Mouse (Mus musculus): ENCODE measurements at regions not wholly inside any gene's neighbourhood (a gene's known extent, or its start where the extent isn't known, plus 50 kb on each side); places are given as distances from the start of the nearest gene placed in this dataset.

DNA sequence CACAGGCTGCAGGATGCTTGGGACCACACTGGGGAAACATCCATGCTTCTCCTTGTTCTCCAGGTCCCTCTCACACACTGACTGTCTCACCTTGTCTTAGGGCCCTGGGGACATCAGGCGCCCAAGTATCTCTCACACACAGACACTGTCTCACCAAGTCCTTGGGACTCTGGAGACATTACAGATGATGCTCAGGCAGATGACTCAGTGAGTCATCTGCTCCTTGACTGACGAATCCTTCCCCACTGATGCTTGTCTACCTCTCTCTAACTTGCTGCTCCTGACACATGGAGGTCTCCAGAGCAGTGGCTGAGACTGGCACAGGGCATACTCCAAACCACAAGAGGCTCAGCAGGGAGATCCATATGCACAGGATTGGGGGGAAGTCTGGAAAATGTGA lies 263.1 kb downstream of the Rps15a start:
- TF ChIP-seq CTCF (IDR thresholded peaks at IDR 0.05; ENCODE audit: extremely low read depth, insufficient read depth, insufficient read length, insufficient replicate concordance) (no peak), POLR2A (IDR thresholded peaks at IDR 0.05; ENCODE audit: low read depth, low read length) (no peak)

Data from spleen, adult 2 months (tissue).